Mouse (Mus musculus): ENCODE measurements around the gene Hist1h2ab.
"Not testable (repeated sequence)": the region's sequence is repeated elsewhere in the genome, so short reads cannot be mapped to it uniquely, and the experiment has no call there.

DNA sequence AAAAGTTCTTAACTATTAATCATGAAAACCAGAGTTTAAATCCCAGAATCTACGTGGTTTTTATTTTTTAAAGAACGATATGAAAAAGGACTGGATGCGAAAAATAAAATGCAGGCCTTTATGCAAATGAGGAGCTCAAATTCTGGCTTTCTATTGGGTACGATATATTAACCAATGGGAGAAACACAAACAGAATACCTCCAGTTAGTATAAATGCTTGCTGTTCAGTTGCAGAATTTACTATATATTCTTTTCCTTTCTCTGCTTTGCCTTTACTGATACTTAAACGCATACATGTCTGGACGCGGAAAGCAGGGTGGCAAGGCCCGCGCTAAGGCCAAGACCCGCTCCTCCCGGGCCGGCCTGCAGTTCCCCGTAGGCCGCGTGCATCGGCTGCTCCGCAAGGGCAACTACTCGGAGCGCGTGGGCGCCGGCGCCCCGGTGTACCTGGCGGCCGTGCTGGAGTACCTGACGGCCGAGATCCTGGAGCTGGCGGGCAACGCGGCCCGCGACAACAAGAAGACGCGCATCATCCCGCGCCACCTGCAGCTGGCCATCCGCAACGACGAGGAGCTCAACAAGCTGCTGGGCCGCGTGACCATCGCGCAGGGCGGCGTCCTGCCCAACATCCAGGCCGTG lies at the start of gene Hist1h2ab:
- not testable (repeated sequence) for TF ChIP-seq POLR2A (IDR thresholded peaks at IDR 0.05; ENCODE audit: borderline replicate concordance, insufficient read depth, low read length); CTCF (IDR thresholded peaks at IDR 0.05; ENCODE audit: borderline replicate concordance, insufficient read depth, low read depth, low read length)

Data from cerebellum, adult 2 months (tissue).